Mouse (Mus musculus): ENCODE results near the gene Tmed4. TPM values are rescaled to one million over a fixed set of nuclear protein-coding genes. Genes with fewer than 3 reads are reported as not detected.

Tmed4 gene
- polyA plus RNA-seq, 1 experiment, result 60.9 TPM

DNA sequence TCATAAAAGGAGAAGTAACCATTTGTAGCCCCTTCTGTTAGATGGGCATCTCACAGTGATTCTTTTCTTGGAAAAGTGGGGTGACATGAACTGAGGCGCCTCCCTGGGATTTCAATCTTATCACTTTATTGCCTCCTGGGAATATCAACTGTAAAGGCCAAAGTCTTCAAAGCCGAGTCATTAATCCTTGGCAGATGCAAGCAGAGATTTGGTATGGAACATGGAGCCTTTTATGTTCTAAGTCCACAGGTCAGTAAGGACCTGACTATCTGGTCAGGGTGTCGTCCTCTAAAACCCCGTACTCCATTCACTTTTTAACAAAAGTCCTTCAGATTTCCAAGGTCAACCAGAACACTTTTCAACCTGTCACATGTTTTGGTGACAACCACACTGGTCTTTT, 21.8 kb downstream of the Tmed4 start:
- no peak for TF ChIP-seq POLR2A (IDR thresholded peaks at IDR 0.05; ENCODE audit: low read depth, low read length)
- no peak for TF ChIP-seq CTCF (IDR thresholded peaks at IDR 0.05; ENCODE audit: borderline replicate concordance, insufficient read depth, low read length)

DNA sequence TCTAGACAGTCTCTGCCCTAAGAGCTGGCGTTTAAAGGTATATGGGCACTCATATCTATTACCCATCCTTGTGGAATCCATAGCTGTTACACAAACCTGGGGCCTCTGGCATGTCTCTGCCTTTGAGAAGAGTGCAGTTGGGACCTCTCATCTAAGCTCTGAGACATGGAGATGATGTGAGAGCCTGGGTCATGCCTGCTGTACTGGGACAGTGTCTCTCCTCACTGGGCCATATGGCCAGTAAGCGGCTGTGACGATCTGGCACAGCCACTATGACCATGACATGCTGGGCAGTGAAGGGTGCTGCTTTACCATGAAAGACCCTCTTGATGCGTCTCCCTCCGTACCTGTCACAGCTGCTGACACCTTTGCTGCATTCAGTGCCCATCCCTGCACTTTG, 22.4 kb downstream of the Tmed4 start:
- no peak for TF ChIP-seq POLR2A (IDR thresholded peaks at IDR 0.05; ENCODE audit: low read depth, low read length)
- no peak for TF ChIP-seq CTCF (IDR thresholded peaks at IDR 0.05; ENCODE audit: borderline replicate concordance, insufficient read depth, low read length)
- Histone ChIP-seq H3K4me1 (ENCODE audit: control insufficient read depth, insufficient read depth, low read length) (no peaks in the 10 kb centered on the region), H3K4me3 (ENCODE audit: insufficient read depth, low read length) (no peak overlapping the region), H3K27ac (ENCODE audit: insufficient read depth, low read length) (no peak overlapping the region)

More for the DNA sequence above, 21.8 kb downstream of the Tmed4 start:
- Histone ChIP-seq H3K4me1 (ENCODE audit: control insufficient read depth, insufficient read depth, low read length) (no peaks in the 10 kb centered on the region), H3K27ac (ENCODE audit: insufficient read depth, low read length) (no peak overlapping the region), H3K4me3 (ENCODE audit: insufficient read depth, low read length) (no peak overlapping the region)

DNA sequence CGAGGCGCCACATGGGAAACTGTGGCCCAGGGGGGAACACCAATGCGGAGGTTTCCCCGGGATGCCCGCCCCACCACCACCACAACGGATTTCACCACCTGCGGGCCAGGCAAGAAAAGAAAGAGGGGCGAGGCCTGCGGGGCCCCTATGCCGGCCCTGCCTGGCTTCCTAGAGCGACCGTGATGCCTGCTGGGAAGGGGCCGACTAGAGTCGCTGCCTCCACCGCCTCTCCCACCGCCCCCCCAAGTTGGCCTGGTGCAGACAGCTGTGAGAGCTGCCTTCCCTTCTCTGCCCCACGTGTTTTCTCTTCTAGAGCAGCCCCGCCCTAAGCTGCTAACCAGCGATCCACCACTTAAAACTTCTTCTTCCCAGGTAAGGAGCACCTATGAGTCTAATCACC, 30.0 kb downstream of the Tmed4 start:
- Histone ChIP-seq H3K27ac (ENCODE audit: insufficient read depth, low read length) (no peak overlapping the region), H3K4me3 (ENCODE audit: insufficient read depth, low read length) (no peak overlapping the region), H3K4me1 (ENCODE audit: control insufficient read depth, insufficient read depth, low read length) (no peaks in the 10 kb centered on the region)
- no peak for TF ChIP-seq CTCF (IDR thresholded peaks at IDR 0.05; ENCODE audit: borderline replicate concordance, insufficient read depth, low read length)
- TF ChIP-seq POLR2A (IDR thresholded peaks at IDR 0.05; ENCODE audit: low read depth, low read length), result no peak

DNA sequence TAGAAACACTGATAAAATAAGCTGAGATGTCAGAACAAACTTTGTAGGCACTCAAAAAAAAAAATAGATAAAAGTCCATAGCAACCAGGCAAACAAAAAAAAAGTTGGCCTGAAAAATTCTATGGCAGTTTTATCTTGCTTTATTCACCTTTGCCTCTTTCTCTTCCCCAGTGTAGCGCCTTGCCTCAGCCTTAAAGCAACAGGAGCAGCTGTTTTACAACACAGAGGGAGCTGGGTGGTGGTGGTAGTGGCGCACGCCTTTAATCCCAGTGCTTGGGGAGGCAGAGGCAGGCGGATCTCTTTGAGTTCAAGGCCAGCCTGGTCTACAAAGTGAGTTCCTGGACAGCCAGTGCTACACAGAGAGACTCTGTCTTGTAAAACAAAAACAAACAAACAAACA, 41.6 kb downstream of the Tmed4 start:
- TF ChIP-seq POLR2A (IDR thresholded peaks at IDR 0.05; ENCODE audit: low read depth, low read length) (no peak), CTCF (IDR thresholded peaks at IDR 0.05; ENCODE audit: borderline replicate concordance, insufficient read depth, low read length) (no peak)
- no peak overlapping the region for H3K4me3 ChIP-seq (ENCODE audit: insufficient read depth, low read length)
- H3K27ac ChIP-seq (ENCODE audit: insufficient read depth, low read length), result no peak overlapping the region
- no peaks in the 10 kb centered on the region for H3K4me1 ChIP-seq (ENCODE audit: control insufficient read depth, insufficient read depth, low read length)

DNA sequence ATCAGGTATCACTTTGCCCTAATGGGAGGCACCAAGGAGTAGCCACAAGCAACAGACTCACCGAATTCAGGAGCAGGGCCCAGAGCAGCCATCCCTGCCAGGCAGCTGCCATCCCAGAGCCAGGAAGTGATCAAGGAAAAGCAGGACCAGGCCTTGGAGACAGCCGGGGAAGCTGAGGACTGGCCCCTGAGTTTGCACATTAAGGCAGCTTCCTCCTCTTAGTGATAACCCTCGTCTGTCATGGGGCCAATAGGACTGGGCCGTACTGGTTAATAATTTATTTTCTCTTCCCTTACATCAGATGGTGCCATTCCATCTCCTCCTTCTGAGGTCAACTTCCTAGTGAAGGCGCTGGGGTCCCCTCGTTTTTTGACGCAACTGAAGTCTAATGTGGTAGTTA, 44.7 kb downstream of the Tmed4 start, which contains the start of gene Npc1l1:
Gene Npc1l1, minus strand, starts transcription at position 132 of the 400 bp plus-strand sequence.
- Histone ChIP-seq H3K4me3 (ENCODE audit: insufficient read depth, low read length) (no peak within 1 kb of the TSS), H3K4me1 (ENCODE audit: control insufficient read depth, insufficient read depth, low read length) (no peaks in the 10 kb centered on the region), H3K27ac (ENCODE audit: insufficient read depth, low read length) (no peak within 1 kb of the TSS)
- no peak for TF ChIP-seq POLR2A (IDR thresholded peaks at IDR 0.05; ENCODE audit: low read depth, low read length)
- no peak for TF ChIP-seq CTCF (IDR thresholded peaks at IDR 0.05; ENCODE audit: borderline replicate concordance, insufficient read depth, low read length)

DNA sequence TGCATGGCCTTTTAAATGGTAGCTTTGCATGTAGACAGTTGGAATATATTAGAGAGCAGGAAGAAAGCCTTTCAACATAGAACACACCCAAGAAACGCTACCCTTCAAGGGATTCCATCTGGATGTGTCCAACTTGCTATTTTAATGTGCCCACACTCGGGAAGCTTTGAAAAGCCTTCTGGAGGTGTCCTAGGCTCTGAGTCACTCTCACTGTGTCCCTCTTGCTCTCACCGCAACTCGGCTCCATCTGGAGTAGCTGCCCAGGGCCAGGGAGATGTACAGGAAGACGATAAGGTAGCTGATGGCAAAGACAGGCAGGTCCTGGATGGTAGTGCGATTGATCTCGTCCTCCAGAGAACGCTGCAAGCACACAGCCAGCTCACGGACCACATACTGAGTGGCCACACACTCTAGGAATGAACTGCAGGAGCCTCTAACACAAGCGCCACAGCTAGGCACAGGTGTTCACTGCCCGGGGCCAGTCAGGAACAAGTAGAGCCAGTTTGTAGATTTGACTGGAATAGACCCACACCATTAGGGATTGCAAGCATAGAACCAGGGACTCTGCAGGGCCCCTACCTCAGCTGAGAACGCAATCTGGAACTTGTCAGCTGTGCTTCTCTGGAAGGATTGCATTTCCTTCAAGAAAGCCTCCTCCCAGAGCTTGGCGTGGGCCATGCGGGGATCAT, 50.0 kb downstream of the Tmed4 start:
- H3K4me3 ChIP-seq (ENCODE audit: insufficient read depth, low read length), result no peak overlapping the region
- no peak for TF ChIP-seq CTCF (IDR thresholded peaks at IDR 0.05; ENCODE audit: borderline replicate concordance, insufficient read depth, low read length)
- no peak for TF ChIP-seq POLR2A (IDR thresholded peaks at IDR 0.05; ENCODE audit: low read depth, low read length)
- H3K27ac ChIP-seq (ENCODE audit: insufficient read depth, low read length), result no peak overlapping the region
- no peaks in the 10 kb centered on the region for H3K4me1 ChIP-seq (ENCODE audit: control insufficient read depth, insufficient read depth, low read length)

DNA sequence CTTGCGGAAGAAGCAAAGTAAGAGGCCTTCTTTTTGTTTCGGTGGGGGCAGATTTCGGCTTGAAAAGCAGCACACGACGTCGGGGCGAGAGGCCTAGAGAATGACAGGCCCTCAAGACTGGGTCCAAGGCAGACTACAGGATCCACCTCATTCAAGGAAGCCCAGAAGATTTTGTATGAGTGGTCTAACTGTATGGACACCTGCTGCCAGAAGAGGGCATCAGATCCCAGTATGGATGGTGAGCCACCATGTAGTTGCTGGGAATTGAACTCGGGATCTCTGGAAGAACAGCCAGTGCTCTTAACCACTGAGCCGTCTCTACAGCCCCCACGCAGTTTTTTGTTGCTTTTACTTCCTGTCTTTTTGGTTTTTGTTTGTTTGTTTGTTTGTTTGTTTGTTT, 52.5 kb downstream of the Tmed4 start:
- TF ChIP-seq POLR2A (IDR thresholded peaks at IDR 0.05; ENCODE audit: low read depth, low read length) (no peak), CTCF (IDR thresholded peaks at IDR 0.05; ENCODE audit: borderline replicate concordance, insufficient read depth, low read length) (no peak)
- Histone ChIP-seq H3K27ac (ENCODE audit: insufficient read depth, low read length) (no peak overlapping the region), H3K4me3 (ENCODE audit: insufficient read depth, low read length) (no peak overlapping the region), H3K4me1 (ENCODE audit: control insufficient read depth, insufficient read depth, low read length) (no peaks in the 10 kb centered on the region)

Other genes starting within 250 kb of the Tmed4 start
- gene Camk2b, start 208.5 kb downstream of the Tmed4 start, polyA plus RNA-seq (2011; ENCODE audit: insufficient read length, low read depth, missing spikeins), result 0.78 and 0.97 TPM in 2 replicates
- gene A730071L15Rik, start 74.8 kb downstream of the Tmed4 start, polyA plus RNA-seq (2011; ENCODE audit: insufficient read length, low read depth, missing spikeins), result 0.30 TPM in 1 of 2 replicates, not detected in the other
- 37.9 and 40.5 TPM in 2 replicates for gene Nudcd3, start 74.5 kb downstream of the Tmed4 start, polyA plus RNA-seq (2011; ENCODE audit: insufficient read length, low read depth, missing spikeins)
- gene Npc1l1, start 44.7 kb downstream of the Tmed4 start, polyA plus RNA-seq (2011; ENCODE audit: insufficient read length, low read depth, missing spikeins), result not detected in 2 replicates
- 38.5 and 39.4 TPM in 2 replicates for gene Ddx56, start 7.1 kb downstream of the Tmed4 start, polyA plus RNA-seq (2011; ENCODE audit: insufficient read length, low read depth, missing spikeins)
- 75.8 and 89.6 TPM in 2 replicates for gene Ogdh, start 16.8 kb upstream of the Tmed4 start, polyA plus RNA-seq (2011; ENCODE audit: insufficient read length, low read depth, missing spikeins)
- 18.5 and 22.0 TPM in 2 replicates for gene Zmiz2, start 114.2 kb upstream of the Tmed4 start, polyA plus RNA-seq (2011; ENCODE audit: insufficient read length, low read depth, missing spikeins)
- gene Ppia, start 140.6 kb upstream of the Tmed4 start, polyA plus RNA-seq (2011; ENCODE audit: insufficient read length, low read depth, missing spikeins), result 2,412 and 2,425 TPM in 2 replicates
- 55.9 and 74.5 TPM in 2 replicates for gene H2afv, start 169.6 kb upstream of the Tmed4 start, polyA plus RNA-seq (2011; ENCODE audit: insufficient read length, low read depth, missing spikeins)
- gene Purb, start 201.0 kb upstream of the Tmed4 start, polyA plus RNA-seq (2011; ENCODE audit: insufficient read length, low read depth, missing spikeins), result 38.7 and 43.2 TPM in 2 replicates
- 0.11 TPM in 1 of 2 replicates, not detected in the other for gene Myo1g, start 246.1 kb upstream of the Tmed4 start, polyA plus RNA-seq (2011; ENCODE audit: insufficient read length, low read depth, missing spikeins)